ENCODE assay signal across 1 mouse cellular context in genomic region chr17:48454190-48454589, GRCm38 (mm10).
A peak's percentile ranks its signal among the peaks of the same experiment; 100 is the strongest.
TF ChIP-seq lines count a peak whose summit lies in the region.

No protein-coding gene starts in this region.

TF ChIP-seq in MEL, 35 proteins besides CTCF, POLR2A, EP300 and RAD21:
- TF ChIP-seq E2F4 (IDR thresholded peaks at IDR 0.05; ENCODE audit: borderline replicate concordance, low read depth, low read length) (no peak), MXI1 (IDR thresholded peaks at IDR 0.05; ENCODE audit: low read depth, low read length) (peak; percentile 25; the same call in 1 of the 2 replicates), ETS1 (IDR thresholded peaks at IDR 0.05; ENCODE audit: low read depth, low read length) (0 out of 2 replicates have a peak, but pooled peaks have one; percentile 13), SIN3A (IDR thresholded peaks at IDR 0.05; ENCODE audit: low read length) (0 out of 2 replicates have a peak, but pooled peaks have one; percentile 13)
